Mouse (Mus musculus): ENCODE measurements around the gene Brca1.
"Not testable (repeated sequence)": the region's sequence is repeated elsewhere in the genome, so short reads cannot be mapped to it uniquely, and the experiment has no call there.

The Brca1 gene

GRCm38 (mm10) chr11:101551751-101552475 is at the start of gene Brca1, which contains the start of gene Nbr1:
Gene Brca1, minus strand, starts transcription at chr11:101551955.
Gene Nbr1, plus strand, starts transcription at chr11:101552149.
- DNase-seq (ENCODE audit: low spot score), result peak; percentile 95

DNA sequence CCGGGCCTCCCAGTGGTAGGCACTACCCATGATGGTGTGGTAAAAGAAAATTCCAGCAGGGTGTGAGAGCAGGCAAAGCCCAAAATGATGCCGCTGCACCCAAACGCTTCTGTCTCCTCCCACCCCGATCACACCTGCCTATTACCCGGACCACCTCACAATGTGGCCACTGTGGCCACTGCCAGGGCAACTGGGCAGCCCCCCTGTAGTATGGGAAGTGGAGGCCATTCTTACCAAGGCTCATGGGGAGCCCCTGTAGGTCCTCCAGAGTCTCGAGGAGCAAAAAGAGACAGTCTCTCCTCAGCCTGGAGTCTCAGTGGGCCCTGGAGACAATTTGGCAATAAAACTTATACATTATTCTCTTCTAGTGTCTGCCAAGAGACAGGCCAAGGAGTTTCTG is 47.4 kb upstream of the Brca1 start, which contains the start of gene Gm11634:
Gm11634 (minus strand) TSS at position 101 of the 400 bp plus-strand sequence.
- DNase-seq (ENCODE audit: low spot score), result no peak

GRCm38 (mm10) chr11:101589989-101590624 is 38.4 kb upstream of the Brca1 start:
- DNase-seq (ENCODE audit: low spot score), result no peak

GRCm38 (mm10) chr11:101589444-101589843 is 37.7 kb upstream of the Brca1 start:
- peak; percentile 55 for DNase-seq (ENCODE audit: low spot score)

DNA sequence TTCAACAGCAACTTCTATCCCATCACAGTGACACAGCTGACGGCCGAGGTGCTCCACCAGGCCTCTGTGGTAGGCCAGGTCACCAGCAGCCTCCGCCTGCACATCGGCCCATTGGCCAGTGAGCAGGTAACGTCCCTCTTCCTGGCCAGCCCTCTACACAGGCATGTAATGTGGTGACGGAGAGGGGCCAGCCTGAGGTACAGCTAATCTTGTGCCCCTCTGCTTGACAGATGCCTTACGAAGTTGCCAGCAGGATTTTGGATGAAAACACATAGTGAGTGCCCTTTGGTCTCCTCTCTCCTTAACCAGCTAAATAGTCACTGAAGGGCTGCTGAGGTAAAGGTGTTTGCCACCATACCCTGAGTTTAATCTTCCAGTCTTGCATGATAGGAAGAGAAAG is 37.1 kb upstream of the Brca1 start:
- DNase-seq (ENCODE audit: low spot score), result no peak

DNA sequence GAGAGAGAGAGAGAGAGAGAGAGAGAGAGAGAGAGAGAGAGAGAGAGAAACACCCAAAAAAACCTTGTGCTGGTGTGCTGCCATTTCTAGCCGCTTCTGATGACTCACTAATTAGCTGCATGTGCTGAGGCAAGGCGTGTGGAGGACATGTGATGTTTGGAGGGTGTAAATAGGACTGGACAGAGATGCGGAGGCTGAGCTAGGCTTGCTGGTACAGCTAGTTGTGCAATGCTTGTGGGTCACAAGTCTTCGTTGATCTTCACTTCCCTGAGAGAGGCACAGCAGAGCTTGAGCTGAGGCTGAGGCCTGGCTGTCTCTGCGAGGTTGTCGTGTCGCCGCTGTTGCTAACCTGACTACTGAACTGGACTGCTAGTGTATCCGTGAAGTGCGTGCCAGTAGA is 35.9 kb upstream of the Brca1 start:
- no peak for DNase-seq (ENCODE audit: low spot score)

- no peak for DNase-seq (ENCODE audit: low spot score)
Observed at GRCm38 (mm10) chr11:101585805-101586204, 34.0 kb upstream of the Brca1 start.

DNA sequence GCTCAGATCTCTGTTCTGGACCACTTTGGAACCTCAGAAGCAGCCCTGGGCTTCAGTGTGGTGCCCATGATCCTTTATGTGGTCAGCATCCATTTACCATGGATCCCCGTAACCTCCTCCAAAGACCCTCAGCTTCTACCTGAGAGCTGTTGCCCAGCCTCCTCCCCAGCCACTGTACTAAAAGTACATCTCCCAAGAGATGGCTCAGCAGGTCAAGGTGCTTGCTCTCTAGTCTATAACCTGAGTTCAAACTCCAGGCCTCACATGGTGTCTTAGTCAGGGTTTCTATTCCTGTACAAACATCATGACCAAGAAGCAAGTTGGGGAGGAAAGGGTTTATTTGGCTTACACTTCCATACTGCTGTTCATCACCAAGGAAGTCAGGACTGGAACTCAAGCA is 33.3 kb upstream of the Brca1 start:
- DNase-seq (ENCODE audit: low spot score), result not testable (repeated sequence)

GRCm38 (mm10) chr11:101583205-101583604 is 31.4 kb upstream of the Brca1 start:
- no peak for DNase-seq (ENCODE audit: low spot score)

- DNase-seq (ENCODE audit: low spot score), result peak; percentile 62
Observed at GRCm38 (mm10) chr11:101582054-101583035, 30.6 kb upstream of the Brca1 start, which contains the start of gene Tmem106a. Gene Tmem106a, plus strand, starts transcription at chr11:101582242.

DNA sequence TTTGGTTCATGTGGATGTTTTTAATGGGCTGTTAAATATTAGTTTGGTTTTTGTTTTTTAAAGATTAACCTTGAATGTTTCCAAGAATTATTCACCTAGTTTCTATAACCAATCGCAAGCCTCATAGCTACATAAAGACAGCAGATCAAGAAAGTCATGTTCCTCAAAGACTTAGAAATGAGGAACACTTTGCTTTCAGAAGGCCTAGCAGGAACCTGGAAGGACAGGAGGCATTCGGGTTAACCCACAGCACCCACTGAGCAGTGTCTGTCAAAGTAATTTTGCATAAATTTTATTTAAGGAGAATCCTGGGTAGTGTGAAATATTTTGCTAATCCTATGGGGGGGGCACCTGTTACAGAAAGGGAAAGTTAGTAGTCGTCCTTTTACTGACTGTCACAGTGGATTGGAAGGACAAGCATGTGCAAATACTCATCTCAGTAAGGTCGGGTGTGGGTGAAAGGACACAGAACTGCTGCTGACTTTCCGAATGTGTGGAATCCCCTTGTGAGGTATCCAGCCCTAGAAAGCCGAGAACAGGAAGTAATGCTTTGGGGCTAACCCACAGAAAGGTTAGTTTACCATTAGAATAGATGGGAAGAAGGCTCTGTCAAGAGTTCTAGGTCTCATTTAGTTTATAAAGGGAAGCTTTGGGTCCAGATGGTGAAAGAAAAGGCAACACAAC is 29.5 kb upstream of the Brca1 start:
- DNase-seq (ENCODE audit: low spot score), result no peak

GRCm38 (mm10) chr11:101576116-101576515 is 24.4 kb upstream of the Brca1 start:
- DNase-seq (ENCODE audit: low spot score), result no peak

DNA sequence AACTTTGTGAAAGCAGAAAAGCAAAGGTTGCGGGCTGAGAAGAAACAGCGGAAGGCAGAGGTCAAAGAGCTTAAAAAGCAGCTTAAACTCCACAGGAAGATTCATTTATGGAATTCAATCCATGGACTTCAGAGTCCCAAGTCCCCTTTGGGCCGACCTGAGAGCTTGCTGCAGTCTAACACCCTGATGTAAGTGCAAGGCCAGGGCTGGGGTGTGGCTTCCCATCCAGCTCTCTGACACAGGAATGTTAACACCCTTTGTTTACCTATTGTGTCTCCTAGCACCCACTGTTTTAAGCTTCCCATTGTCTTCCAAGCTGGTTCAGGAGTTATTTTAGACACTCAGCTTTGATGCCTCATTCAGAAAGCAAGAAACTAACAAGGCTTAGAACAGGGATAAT is 16.7 kb upstream of the Brca1 start:
- DNase-seq (ENCODE audit: low spot score), result no peak

DNA sequence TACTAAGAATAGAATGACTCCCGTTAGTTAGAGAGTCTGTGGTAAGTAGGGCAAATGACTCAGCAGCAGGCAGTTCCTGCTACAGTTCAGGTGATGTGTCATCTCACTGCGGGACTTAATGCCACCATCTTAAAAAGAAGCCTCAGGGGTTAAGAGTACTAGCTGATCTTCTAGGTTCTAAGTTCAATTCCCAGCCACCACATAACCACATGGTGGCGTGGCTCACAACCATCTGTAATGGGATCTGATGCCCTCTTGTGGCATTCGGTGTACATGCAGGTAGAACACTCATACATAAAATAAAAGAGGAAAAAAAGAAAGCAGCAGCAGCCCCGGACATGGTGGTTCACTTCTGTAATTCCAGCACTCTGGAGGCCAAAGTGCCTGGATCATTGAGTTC is 10.6 kb upstream of the Brca1 start:
- DNase-seq (ENCODE audit: low spot score), result peak; percentile 41

DNA sequence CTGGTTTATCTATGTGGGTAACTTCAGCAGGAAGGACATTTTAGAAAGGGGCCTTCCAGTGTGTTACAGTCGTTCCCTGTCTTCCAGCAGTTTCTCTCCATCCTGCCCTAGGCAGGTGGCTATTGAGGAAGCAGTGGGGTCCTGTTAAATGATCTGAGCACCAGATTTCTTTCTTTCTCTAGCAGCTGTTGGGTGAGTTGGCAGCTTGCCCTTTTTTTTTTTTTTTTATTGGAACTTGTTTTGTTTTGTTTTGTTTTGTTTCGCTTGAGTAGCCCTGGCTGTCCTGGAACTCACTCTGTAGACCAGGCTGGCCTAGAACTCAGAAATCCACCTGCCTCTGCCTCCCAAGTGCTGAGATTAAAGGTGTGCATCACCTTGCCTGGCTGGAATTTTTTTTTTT is 5.2 kb upstream of the Brca1 start:
- no peak for DNase-seq (ENCODE audit: low spot score)

DNA sequence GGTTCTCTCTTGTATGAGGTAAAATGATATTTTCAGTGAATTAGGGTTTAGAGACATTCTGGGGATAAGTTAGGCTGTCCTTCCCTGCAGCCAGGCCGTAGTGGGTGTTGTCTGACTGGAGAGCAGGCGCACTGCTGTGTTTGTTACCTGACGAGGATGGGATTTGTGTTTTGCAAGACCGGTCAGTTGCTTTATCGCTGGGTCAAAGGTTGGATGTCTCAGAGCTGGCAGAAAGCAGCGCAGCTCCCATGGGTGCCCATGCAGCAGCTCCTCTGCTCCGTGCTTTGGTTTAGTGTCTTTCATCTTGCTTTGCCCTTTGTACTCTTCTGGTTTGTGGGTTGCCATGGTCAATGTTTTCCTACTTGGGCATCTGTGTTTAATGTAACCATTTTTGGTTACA is 4.8 kb upstream of the Brca1 start:
- DNase-seq (ENCODE audit: low spot score), result no peak

DNA sequence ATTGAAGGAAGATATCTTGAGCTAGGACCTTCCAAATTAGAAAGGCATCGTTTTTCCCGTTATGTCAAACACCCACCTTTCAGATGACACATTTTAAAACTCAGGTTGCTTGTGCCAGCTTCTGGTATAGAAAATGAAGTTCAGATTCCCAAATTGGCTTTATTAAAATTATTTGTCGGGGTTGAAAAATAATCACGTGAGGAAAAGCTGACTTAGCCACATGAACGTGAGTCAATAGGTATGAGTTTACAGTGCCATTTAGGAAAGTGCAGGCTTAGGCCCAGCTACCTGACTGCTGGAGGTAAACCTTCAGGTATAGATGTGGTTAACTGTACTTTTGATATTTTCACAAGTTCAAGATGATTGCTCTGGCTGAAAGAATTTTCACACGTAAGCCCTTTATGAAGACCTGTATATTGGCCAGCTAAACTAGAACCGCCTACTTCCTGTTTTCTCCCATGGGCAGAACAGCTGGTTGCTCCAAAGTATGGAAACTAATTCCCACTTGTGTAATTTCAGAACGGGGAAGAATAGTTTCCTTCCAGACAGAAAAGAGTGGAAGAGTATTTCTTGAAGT is 1.7 kb upstream of the Brca1 start:
- DNase-seq (ENCODE audit: low spot score), result no peak

DNA sequence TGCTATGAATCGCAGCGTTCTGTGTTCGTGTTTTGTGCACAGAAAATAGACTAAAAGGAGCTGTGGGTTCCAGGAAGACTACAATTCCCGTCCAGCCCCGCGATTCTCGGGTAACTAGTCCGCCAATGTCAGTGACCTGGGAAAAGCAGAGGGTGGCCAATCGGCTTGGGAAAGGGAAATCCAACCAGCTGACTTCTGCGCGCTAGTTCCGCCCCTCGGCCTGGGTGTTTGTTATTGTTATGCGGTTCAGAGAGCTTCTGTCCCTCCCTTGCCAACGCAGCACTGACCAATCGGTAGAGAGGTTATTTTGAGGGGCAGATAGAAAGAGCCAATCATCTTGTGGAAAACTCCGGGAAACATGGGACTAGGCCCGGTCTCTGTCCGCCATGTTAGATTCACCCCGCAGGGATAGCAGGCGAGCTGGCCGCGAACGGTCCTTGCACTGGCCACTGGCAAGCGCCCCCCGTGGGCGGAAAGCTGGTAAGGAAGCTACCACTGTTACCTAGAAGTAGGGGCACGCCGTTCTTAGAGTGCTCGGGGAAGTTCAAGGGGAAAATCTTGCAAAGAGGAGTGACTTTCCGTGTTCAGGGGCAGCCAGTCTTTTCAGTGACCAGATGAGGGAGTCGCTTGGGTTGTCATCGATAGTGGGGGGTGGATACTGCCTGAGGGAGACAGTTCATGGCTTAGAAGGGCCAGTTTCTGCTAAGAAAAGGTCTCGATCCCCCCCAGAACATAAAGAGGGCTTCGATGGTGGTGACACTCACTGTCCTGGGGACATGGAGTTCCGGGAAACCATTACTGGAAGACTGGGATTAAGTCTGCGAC is 933 bp upstream of the Brca1 start:
- DNase-seq (ENCODE audit: low spot score), result peak; percentile 95

DNA sequence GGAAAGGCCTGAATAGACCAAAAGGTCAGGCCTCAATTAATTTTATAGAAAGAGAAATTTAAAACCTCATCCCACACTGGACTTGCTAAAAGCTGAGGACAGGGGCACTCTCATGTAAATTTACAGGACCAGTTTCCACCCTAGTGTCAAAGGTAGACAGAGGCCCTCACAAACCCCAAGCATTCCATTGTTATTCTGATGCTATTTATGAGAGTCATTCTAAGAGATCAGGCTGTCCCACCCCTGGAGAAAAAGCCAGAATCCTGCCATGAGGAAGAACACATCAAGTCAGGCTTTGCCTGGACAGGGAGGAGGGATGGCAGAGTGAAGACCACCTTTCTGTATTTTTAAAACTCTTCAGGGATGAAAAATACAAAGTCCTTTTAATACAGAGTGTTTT is 3.2 kb downstream of the Brca1 start:
- no peak for DNase-seq (ENCODE audit: low spot score)

DNA sequence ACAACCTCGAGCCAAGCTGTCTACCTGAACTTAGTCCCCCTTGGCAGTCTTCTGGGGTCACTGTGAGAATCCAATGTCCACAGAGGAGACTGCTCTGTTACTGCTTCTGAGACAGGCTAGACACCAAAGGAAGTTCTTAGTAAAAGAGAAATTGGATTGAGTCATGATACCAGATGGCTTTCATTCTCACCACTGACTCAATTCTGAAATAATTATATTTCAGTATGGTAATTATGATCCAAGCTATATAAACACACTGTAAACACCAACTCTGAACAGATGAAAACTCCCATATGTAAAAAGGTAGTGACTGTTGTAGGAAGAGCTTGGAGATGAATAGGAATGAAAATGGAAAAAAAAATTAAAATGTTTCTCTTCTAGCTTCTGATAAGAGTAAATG is 7.6 kb downstream of the Brca1 start:
- no peak for DNase-seq (ENCODE audit: low spot score)

DNA sequence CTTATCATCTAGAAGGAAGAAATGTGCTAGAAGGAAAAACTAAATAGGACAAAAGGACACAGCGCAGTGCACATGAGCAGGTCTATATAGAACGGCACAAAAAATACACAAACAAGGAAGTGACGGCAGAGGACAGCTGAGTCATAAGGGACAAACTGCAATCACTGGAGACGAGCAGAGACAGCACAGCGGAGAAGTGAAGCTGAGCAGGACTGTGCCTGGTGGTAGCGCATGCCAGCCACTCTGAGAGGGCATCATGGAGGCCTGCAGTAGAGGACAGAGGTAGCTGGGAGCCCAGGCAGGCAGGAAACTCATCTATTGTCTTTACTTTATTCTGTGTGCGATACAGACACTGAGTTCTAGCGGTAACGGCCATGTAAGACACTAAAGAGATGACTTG is 8.2 kb downstream of the Brca1 start:
- DNase-seq (ENCODE audit: low spot score), result no peak

All from spleen, adult 12 weeks (tissue).